Comparison of ENCODE assay signal across 28 mouse cellular contexts in the genomic region with DNA sequence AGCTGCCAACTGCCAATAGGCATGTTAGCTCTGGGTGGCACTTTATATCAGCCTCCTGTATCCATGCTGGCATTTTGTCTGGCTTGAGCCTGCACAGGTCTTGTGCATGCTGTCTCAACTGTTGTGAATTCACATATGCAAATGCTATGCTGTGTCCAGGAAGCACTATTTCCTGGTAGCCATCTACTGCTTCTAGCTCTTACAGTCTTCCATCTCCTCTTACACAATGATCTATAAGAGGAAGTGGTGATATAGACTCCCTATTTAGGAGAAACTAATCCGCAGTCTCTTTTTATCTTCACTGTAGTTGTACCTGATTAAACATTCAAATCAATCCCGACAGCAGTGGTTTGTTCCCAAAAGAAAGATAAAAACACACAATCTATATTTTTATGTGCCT. TPM values are rescaled to one million over a fixed set of nuclear protein-coding genes. Genes with fewer than 3 reads are reported as not detected.
"Had no signal": no experiment of that assay in that cellular context is flagged by ENCODE, and none has a peak within 500 bp of the region (broad histone marks: within the 10 kb centered on the region; RNA-seq: fewer than 3 reads in every experiment).

No protein-coding gene starts in this region.

- H3K4me3 ChIP-seq: heart, embryonic 10.5 days; heart, embryonic 12.5 days; hindbrain, embryonic 10.5 days; hindbrain, embryonic 12.5 days; intestine, embryonic 15.5 days; limb, embryonic 13.5 days; limb, embryonic 15.5 days; liver, embryonic 12.5 days had no signal

- ATAC-seq: hindbrain, embryonic 16.5 days; inflammation-experienced regulatory T-cells, adult 6 months; intestine, embryonic 15.5 days; intestine, postnatal 0 days; liver, embryonic 12.5 days had no signal

- DNase-seq: gastrocnemius, postnatal 14 days; gastrocnemius, postnatal 36 days; heart, adult 18-20 months; heart, postnatal 10 days; heart, postnatal 4 days; kidney, adult 18-20 months; kidney, adult 8-10 months; kidney, postnatal 14 days; kidney, postnatal 36 days; layer of hippocampus, adult 9-11 months; layer of hippocampus, postnatal 36 days; left cerebral cortex, postnatal 4 days had no signal

- H3K4me1 ChIP-seq: heart, embryonic 12.5 days; intestine, embryonic 15.5 days; limb, embryonic 13.5 days; limb, embryonic 15.5 days; liver, embryonic 12.5 days had no signal

- H3K9ac ChIP-seq: heart, embryonic 12.5 days; hindbrain, embryonic 12.5 days; hindbrain, embryonic 14.5 days; intestine, embryonic 15.5 days; limb, embryonic 13.5 days; limb, embryonic 15.5 days; liver, embryonic 12.5 days had no signal

- H3K4me2 ChIP-seq: heart, embryonic 12.5 days; hindbrain, embryonic 12.5 days; hindbrain, embryonic 14.5 days; intestine, embryonic 15.5 days; limb, embryonic 13.5 days; limb, embryonic 15.5 days; liver, embryonic 12.5 days had no signal

- H3K27ac ChIP-seq: heart, embryonic 10.5 days; hindbrain, embryonic 10.5 days; hindbrain, embryonic 12.5 days; hindbrain, embryonic 14.5 days; intestine, embryonic 15.5 days; kidney, postnatal 0 days; limb, embryonic 13.5 days; limb, embryonic 15.5 days; liver, embryonic 12.5 days had no signal

- H3K27me3 ChIP-seq: heart, embryonic 12.5 days; hindbrain, embryonic 12.5 days; intestine, embryonic 15.5 days; limb, embryonic 13.5 days; limb, embryonic 15.5 days; liver, embryonic 12.5 days had no signal

- H3K9me3 ChIP-seq: heart, embryonic 10.5 days; heart, embryonic 12.5 days; hindbrain, embryonic 10.5 days; hindbrain, embryonic 12.5 days; intestine, embryonic 15.5 days; limb, embryonic 13.5 days; limb, embryonic 15.5 days; liver, embryonic 12.5 days had no signal

- H3K36me3 ChIP-seq: heart, embryonic 10.5 days; heart, embryonic 12.5 days; hindbrain, embryonic 10.5 days; hindbrain, embryonic 12.5 days; intestine, embryonic 15.5 days; limb, embryonic 13.5 days; limb, embryonic 15.5 days; liver, embryonic 12.5 days had no signal

RNA-seq across cellular contexts. Expression of a gene that starts 43.9 kb away (rescaled TPM):
- total RNA-seq: gastrocnemius, adult 18-20 months; gastrocnemius, adult 8-10 months; gastrocnemius, postnatal 36 days; heart, postnatal 10 days; heart, postnatal 4 days; liver, adult 2 months had no signal
- polyA plus RNA-seq: inflammation-experienced regulatory T-cells, adult 6 months; liver, adult 2 months had no signal
